Mouse (Mus musculus): ENCODE data around the gene Nipal1.

- TF ChIP-seq CTCF (conservative IDR thresholded peaks at IDR 0.05; ENCODE audit: low read length) (no peak), POU5F1 (IDR thresholded peaks at IDR 0.05; ENCODE audit: borderline replicate concordance, low read length) (no peak), NANOG (IDR thresholded peaks at IDR 0.05; ENCODE audit: borderline replicate concordance, low read length) (no peak)
Observed at GRCm38 (mm10) chr5:72702202-72702601, 54.6 kb downstream of the Nipal1 start.

All from E14TG2a.4 (cell line).